Mouse (Mus musculus): ENCODE measurements around the gene Tfap2e. TPM values are rescaled to one million over a fixed set of nuclear protein-coding genes. Genes with fewer than 3 reads are reported as not detected.

The Tfap2e gene
- polyA plus RNA-seq, 1 experiment = not detected

GRCm38 (mm10) chr4:126769800-126770563 is 33.9 kb upstream of the Tfap2e start:
- TF ChIP-seq POLR2A (IDR thresholded peaks at IDR 0.05; ENCODE audit: extremely low read depth, insufficient read depth, low read length) (no peak), CTCF (IDR thresholded peaks at IDR 0.05; ENCODE audit: extremely low read depth, insufficient read depth, low read length) (no peak)
- Histone ChIP-seq H3K27ac (ENCODE audit: insufficient read depth, low read length) (no peak overlapping the region), H3K4me3 (ENCODE audit: insufficient read depth, low read length) (no peak overlapping the region), H3K4me1 (ENCODE audit: control insufficient read depth, insufficient read depth, low read length) (no peaks in the 10 kb centered on the region)

GRCm38 (mm10) chr4:126763483-126763882 is 27.4 kb upstream of the Tfap2e start:
- no peaks in the 10 kb centered on the region for H3K4me1 ChIP-seq (ENCODE audit: control insufficient read depth, insufficient read depth, low read length)
- H3K27ac ChIP-seq (ENCODE audit: insufficient read depth, low read length) = no peak overlapping the region
- TF ChIP-seq CTCF (IDR thresholded peaks at IDR 0.05; ENCODE audit: extremely low read depth, insufficient read depth, low read length) (no peak), POLR2A (IDR thresholded peaks at IDR 0.05; ENCODE audit: extremely low read depth, insufficient read depth, low read length) (no peak)
- H3K4me3 ChIP-seq (ENCODE audit: insufficient read depth, low read length) = no peak overlapping the region

GRCm38 (mm10) chr4:126762586-126763359 is 26.7 kb upstream of the Tfap2e start:
- TF ChIP-seq CTCF (IDR thresholded peaks at IDR 0.05; ENCODE audit: extremely low read depth, insufficient read depth, low read length) = no peak
- TF ChIP-seq POLR2A (IDR thresholded peaks at IDR 0.05; ENCODE audit: extremely low read depth, insufficient read depth, low read length) = no peak

GRCm38 (mm10) chr4:126759435-126759834 is 23.4 kb upstream of the Tfap2e start:
- Histone ChIP-seq H3K27ac (ENCODE audit: insufficient read depth, low read length) (no peak overlapping the region), H3K4me1 (ENCODE audit: control insufficient read depth, insufficient read depth, low read length) (no peaks in the 10 kb centered on the region; the same call in 1 of the 2 replicates), H3K4me3 (ENCODE audit: insufficient read depth, low read length) (no peak overlapping the region)
- TF ChIP-seq CTCF (IDR thresholded peaks at IDR 0.05; ENCODE audit: extremely low read depth, insufficient read depth, low read length) (no peak), POLR2A (IDR thresholded peaks at IDR 0.05; ENCODE audit: extremely low read depth, insufficient read depth, low read length) (no peak)

More at GRCm38 (mm10) chr4:126762586-126763359, 26.7 kb upstream of the Tfap2e start:
- H3K27ac ChIP-seq (ENCODE audit: insufficient read depth, low read length) = no peak overlapping the region
- no peaks in the 10 kb centered on the region for H3K4me1 ChIP-seq (ENCODE audit: control insufficient read depth, insufficient read depth, low read length)
- no peak overlapping the region for H3K4me3 ChIP-seq (ENCODE audit: insufficient read depth, low read length)

GRCm38 (mm10) chr4:126758299-126758698 is 22.3 kb upstream of the Tfap2e start:
- H3K4me1 ChIP-seq (ENCODE audit: control insufficient read depth, insufficient read depth, low read length) = peaks cover 2% of the 10 kb centered on the region; the same call in 1 of the 2 replicates
- no peak overlapping the region for H3K4me3 ChIP-seq (ENCODE audit: insufficient read depth, low read length)
- H3K27ac ChIP-seq (ENCODE audit: insufficient read depth, low read length) = no peak overlapping the region
- TF ChIP-seq POLR2A (IDR thresholded peaks at IDR 0.05; ENCODE audit: extremely low read depth, insufficient read depth, low read length) (no peak), CTCF (IDR thresholded peaks at IDR 0.05; ENCODE audit: extremely low read depth, insufficient read depth, low read length) (no peak)

DNA sequence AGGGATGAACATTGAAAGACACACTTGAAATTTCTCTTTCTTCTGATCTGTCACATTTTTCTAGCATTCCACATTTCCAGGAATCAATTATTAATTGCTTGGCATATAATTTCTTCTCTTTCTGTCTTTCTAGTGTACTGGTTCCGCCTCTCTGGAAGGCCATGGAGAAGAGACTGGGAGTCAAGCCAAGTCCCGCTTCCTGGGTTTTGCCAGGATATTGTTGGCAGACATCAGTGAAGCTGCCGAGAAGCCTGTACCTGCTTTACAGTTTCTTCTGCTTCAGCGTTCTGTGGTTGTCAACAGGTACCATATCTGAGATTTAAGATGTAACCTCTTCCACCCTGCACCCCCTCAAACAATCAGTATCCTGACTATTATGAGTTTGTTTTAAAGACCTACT is 20.7 kb upstream of the Tfap2e start:
- TF ChIP-seq POLR2A (IDR thresholded peaks at IDR 0.05; ENCODE audit: extremely low read depth, insufficient read depth, low read length) (no peak), CTCF (IDR thresholded peaks at IDR 0.05; ENCODE audit: extremely low read depth, insufficient read depth, low read length) (no peak)
- H3K27ac ChIP-seq (ENCODE audit: insufficient read depth, low read length) = no peak overlapping the region
- H3K4me3 ChIP-seq (ENCODE audit: insufficient read depth, low read length) = no peak overlapping the region
- peaks cover 2% of the 10 kb centered on the region; the same call in 1 of the 2 replicates for H3K4me1 ChIP-seq (ENCODE audit: control insufficient read depth, insufficient read depth, low read length)

- TF ChIP-seq POLR2A (IDR thresholded peaks at IDR 0.05; ENCODE audit: extremely low read depth, insufficient read depth, low read length) (no peak), CTCF (IDR thresholded peaks at IDR 0.05; ENCODE audit: extremely low read depth, insufficient read depth, low read length) (no peak)
- H3K4me3 ChIP-seq (ENCODE audit: insufficient read depth, low read length) = no peak overlapping the region; the same call in 1 of the 2 replicates
- no peak overlapping the region for H3K27ac ChIP-seq (ENCODE audit: insufficient read depth, low read length)
These were observed 18.8 kb upstream of the Tfap2e start for GRCm38 (mm10) chr4:126754736-126755374.

GRCm38 (mm10) chr4:126754231-126754611 is 18.2 kb upstream of the Tfap2e start:
- Histone ChIP-seq H3K4me3 (ENCODE audit: insufficient read depth, low read length) (peak overlapping the region; percentile 96), H3K4me1 (ENCODE audit: control insufficient read depth, insufficient read depth, low read length) (peaks cover 4% of the 10 kb centered on the region; the same call in 1 of the 2 replicates), H3K27ac (ENCODE audit: insufficient read depth, low read length) (no peak overlapping the region)
- TF ChIP-seq CTCF (IDR thresholded peaks at IDR 0.05; ENCODE audit: extremely low read depth, insufficient read depth, low read length) (no peak), POLR2A (IDR thresholded peaks at IDR 0.05; ENCODE audit: extremely low read depth, insufficient read depth, low read length) (no peak)

More at GRCm38 (mm10) chr4:126754736-126755374, 18.8 kb upstream of the Tfap2e start:
- peaks cover 4% of the 10 kb centered on the region; the same call in 1 of the 2 replicates for H3K4me1 ChIP-seq (ENCODE audit: control insufficient read depth, insufficient read depth, low read length)

Data from cortical plate, adult 2 months (tissue).